Mouse (Mus musculus) midbrain, embryonic 14.5 days (tissue): ENCODE measurements around the gene Nlrp10. TPM values are rescaled to one million over a fixed set of nuclear protein-coding genes. Genes with fewer than 3 reads are reported as not detected.

ENCODE experiments used
- polyA plus RNA-seq: library from polyadenylated mRNA; unstranded; fragments of >200 nt; fragmentation: Nextera tagmentation; extraction: Ambion mirVana; gene quantifications from 2 replicates; pipeline ENCODE4 v1.2.1, GENCODE M21; 2014

Gene Nlrp10
- polyA plus RNA-seq, 1 experiment from 2014 or later, result not detected

Other genes starting within 250 kb of the Nlrp10 start
- not detected in 2 replicates for gene Olfr512, start 216.9 kb downstream of the Nlrp10 start, polyA plus RNA-seq
- gene Olfr513, start 179.2 kb downstream of the Nlrp10 start, polyA plus RNA-seq, result not detected in 2 replicates
- gene Olfr514, start 104.2 kb downstream of the Nlrp10 start, polyA plus RNA-seq, result not detected in 2 replicates
- not detected in 2 replicates for gene Olfr516, start 79.6 kb downstream of the Nlrp10 start, polyA plus RNA-seq
- not detected in 2 replicates for gene Olfr517, start 57.8 kb downstream of the Nlrp10 start, polyA plus RNA-seq
- gene Olfr518, start 45.2 kb downstream of the Nlrp10 start, polyA plus RNA-seq, result not detected in 2 replicates
- gene Olfr519, start 35.8 kb downstream of the Nlrp10 start, polyA plus RNA-seq, result not detected in 2 replicates
- gene Eif3f, start 4.2 kb upstream of the Nlrp10 start, polyA plus RNA-seq, result 81.3 and 94.1 TPM in 2 replicates
- 39.3 and 47.4 TPM in 2 replicates for gene Tub, start 20.2 kb upstream of the Nlrp10 start, polyA plus RNA-seq
- 33.6 and 36.1 TPM in 2 replicates for gene Ric3, start 153.2 kb upstream of the Nlrp10 start, polyA plus RNA-seq
- gene Lmo1, start 245.0 kb upstream of the Nlrp10 start, polyA plus RNA-seq, result 170 and 189 TPM in 2 replicates